Mouse (Mus musculus) T-helper 2 cell (primary cell): ENCODE results near the gene Ttc24.

Experiments used
- in situ Hi-C: fragments of 300-600 bp; cut with MboI, MseI; formaldehyde crosslinking; loops from one replicate; pipeline ENCODE4 v1.15.1; 2025; ENCODE audit warnings: high pct_unique_total_duplicates

The Ttc24 gene

GRCm38 (mm10) chr3:88078204-88078603 lies at the start of gene Ttc24:
Ttc24 (minus strand) TSS chr3:88078304.
- in situ Hi-C loops, result no loop called here

DNA sequence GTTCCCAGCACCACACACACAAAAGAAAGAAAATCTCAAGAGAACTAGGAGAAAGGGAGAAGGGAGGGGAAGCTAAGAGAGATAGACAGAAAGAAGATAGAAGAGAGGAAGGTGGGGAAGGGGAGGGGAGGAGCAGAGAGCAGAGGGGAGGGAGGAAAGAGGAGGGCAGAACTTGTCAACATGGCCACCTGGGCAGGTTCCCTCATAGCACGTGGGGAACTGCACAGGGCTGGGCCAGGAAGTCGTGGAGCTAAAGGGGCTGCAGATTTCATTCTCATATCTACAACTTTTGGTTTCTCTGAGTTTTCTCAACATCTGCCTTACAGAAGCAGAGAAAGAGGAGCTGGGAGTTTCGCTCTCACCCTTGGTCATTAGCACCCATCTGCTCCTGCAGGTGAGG lies 49.5 kb upstream of the Ttc24 start:
- in situ Hi-C loops, result no loop called here

DNA sequence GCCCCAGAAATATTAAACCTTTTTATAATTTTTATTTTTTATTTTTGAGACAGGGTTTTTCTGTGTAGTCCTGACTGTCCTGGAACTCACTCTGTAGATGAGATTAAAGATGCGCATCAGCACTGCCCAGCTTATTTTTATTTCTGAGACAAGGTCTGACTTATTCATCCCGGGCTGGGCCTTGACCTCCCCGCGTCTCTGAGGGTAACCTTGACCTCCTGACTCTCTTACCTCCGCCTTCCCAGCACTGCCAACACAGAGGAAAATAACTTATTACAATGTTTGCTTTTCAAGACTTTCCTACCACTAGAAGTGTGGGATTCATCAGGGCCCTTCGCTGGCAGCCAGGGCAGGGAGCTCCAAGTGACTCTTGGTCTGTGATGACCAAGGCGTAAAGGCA lies 48.1 kb upstream of the Ttc24 start:
- in situ Hi-C loops, result no loop called here

- in situ Hi-C loops, result no loop called here
These were observed 47.1 kb upstream of the Ttc24 start for GRCm38 (mm10) chr3:88125195-88125594.

DNA sequence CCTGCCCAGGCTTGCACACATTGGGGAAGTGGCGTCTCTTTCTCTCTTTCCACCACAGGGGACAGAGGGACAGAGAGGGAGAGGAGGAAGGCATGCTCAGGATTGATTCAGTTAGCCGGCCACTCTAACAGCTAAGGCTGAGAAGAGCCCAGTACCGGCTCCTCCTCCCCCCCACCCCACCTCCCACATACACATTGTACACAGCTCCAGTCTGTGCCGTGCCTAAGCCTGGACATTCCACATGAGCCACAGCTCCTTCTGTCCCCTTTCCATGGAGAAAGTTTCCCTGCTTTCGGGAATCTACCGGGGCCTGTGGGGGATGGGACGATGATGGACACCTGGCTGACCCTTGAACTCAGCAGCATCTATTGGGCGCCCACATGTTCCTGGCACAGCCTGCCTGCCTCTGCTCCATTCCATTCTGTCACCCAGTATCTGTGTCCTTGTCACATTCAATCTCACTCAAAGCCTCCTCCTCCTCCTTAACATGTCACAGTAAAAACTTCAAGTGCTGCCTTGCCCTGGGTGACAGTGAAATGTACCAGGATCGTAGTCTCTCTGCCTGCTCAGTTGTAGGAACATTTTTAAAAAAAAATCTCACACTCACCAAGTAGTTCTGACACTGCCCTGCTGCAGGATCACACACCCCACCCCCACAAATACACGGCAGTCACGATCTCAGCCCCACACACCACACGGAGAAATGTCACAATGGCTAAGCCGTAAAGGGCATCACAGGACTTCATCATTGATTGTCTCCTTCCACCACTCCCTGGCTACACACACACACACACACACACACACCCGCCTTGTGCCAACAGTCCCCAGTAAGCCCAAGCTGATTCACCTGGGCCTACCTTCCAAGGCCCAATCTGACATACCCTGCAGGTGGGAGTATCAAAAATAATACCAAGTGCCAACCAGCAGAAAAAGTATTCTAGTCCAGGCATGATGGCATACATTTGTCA lies 43.3 kb upstream of the Ttc24 start:
- in situ Hi-C loops, result no loop called here

- in situ Hi-C loops, result no loop called here
These were observed 42.1 kb upstream of the Ttc24 start for GRCm38 (mm10) chr3:88120117-88120651.

- in situ Hi-C loops, result no loop called here
These were observed 36.3 kb upstream of the Ttc24 start for GRCm38 (mm10) chr3:88114396-88114795.

DNA sequence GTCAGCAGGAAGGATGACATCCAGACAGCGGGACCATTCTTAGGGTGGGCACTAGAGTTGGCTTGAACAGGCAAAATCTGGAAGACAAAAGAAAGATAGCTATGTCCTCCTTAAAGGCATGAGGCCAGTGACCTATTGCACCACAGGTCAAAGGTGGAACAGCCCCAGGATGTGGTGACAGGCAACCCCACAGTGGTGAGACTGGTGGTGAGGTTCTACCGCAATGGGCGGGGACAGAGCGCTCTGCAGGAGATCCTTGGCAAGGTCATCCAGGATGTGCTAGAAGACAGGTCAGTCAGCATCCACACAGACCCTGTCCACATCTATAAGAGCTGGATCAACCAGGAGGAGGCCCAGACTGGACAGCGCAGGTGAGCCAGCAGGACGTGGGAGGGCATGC lies 31.0 kb upstream of the Ttc24 start:
- in situ Hi-C loops, result no loop called here

- in situ Hi-C loops, result no loop called here
These were observed 28.0 kb upstream of the Ttc24 start for GRCm38 (mm10) chr3:88106126-88106525.

DNA sequence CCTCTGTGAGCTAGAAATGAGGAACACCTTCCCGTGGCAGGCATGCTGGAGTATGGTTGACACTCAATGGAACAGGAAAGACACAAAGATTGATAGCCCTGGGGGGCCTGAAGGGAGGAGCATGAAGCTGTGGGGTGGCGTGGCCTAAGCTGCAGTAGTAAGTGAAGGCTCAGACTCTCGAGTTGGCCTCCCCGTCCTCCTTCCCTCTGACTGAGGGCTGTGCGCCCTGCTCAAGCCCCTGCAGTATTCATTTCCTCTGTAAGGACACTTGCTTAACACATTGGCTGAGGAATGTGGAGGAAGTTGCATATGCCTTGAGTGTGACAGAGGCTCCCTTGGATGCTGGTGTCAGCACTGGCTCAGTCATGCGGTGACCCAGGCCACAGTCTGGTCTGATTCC lies 24.5 kb upstream of the Ttc24 start:
- in situ Hi-C loops, result no loop called here

- in situ Hi-C loops, result no loop called here
These were observed 24.1 kb upstream of the Ttc24 start for GRCm38 (mm10) chr3:88102196-88102595.

DNA sequence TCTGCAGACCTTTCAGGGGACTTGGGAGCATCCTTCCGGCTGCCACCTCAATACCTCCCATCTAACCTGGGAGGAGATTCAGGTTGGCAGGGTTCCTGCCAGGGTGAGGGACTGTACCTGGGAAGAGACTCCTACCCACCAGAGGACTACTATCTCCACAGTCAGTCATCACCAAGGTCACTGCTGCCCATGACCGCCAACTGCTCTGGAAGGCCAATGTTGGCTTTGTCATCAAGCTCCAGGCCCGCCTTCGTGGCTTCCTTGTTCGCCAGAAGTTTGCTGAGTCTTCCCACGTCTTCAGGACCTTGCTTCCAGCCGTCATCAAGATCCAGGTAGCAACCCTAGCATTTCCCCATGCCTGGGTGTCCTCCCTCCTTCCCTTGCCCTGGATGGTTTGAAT lies 23.6 kb upstream of the Ttc24 start:
- in situ Hi-C loops, result no loop called here

DNA sequence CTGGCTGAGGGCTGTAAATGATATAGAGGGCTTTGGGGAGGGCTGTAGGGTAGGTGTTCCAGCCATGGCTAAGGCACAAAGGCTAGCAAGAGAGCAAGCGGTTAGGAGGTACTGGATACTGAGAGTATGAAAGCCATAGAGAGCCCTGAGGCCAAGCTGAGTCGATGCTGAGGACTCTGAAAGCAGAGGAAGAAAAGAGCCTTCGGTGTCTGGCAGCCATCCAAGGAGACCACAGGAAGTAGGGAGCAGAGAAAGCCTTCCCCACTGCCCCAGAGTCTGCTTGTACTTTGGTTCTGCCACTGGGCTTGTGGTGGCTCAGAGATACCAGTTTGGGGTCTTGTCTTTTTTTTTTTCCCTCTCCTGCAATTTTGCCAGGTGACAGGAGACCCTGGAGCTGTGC lies 22.1 kb upstream of the Ttc24 start:
- in situ Hi-C loops, result no loop called here

GRCm38 (mm10) chr3:88097666-88098065 lies 19.6 kb upstream of the Ttc24 start:
- in situ Hi-C loops, result no loop called here

- in situ Hi-C loops, result no loop called here
These were observed 16.0 kb upstream of the Ttc24 start for GRCm38 (mm10) chr3:88094126-88094525.

DNA sequence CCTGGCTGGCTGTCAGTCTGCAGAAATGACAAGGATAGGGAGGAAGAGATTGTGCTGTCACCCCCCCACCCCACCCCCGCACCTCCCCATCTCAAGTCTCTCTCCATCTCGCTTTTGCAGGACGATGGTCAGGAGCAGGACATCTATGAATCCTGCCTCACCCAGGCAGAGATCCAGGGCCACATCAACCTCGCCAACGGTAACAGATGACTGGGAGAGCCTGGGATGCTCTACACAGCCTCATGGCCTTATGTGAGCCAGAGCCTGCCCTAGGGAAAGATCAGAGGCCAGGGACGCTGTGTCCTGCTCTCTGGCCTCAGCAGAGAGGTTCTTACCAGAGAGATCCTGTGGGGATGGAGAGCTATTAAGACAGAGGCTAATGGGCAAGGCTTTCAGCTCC lies 12.5 kb upstream of the Ttc24 start:
- in situ Hi-C loops, result no loop called here

DNA sequence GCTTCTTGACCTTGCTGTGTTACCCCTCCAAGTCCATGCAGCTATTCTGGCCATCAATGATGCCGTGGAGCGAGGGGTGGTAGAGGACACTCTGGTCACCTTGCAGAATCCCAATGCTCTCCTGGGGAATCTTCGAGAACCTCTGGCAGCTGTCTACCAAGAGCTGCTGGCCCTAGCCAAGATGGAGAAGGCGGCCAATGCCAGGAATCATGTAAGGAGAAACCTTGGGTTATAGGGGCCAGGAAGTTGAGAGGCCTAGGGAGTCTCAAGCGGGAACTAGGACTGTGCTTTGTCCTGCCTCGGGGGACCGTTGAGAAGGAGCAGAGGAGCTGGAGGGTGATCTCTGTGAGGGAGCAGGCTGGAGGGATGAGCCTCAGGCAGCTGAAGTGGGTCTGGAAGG lies 12.0 kb upstream of the Ttc24 start:
- in situ Hi-C loops, result no loop called here

DNA sequence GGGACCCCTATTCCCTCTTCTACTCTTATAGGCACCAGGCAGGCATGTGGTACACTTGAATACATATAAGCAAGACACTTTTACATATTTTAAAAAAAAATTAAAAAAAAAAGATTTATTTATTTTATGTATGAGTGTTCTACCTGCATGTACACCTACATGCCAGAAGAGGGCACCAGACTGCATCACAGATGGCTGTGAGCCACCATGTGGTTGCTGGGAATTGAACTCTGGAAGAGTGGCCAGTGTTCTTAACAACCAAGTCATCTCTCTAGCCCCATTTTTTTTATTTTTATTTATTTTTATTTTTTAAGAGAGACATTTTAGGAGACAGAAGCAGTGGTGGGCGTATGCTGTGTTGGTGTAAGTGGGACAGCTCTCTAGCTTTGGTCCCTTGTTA lies 9.6 kb upstream of the Ttc24 start:
- in situ Hi-C loops, result loop anchor here (5.0 kb wide), 2 partner anchors 85 to 145 kb away; no protein-coding TSS in a partner anchor

- in situ Hi-C loops, result loop anchor here (5.0 kb wide), 2 partner anchors 87 to 147 kb away; no protein-coding TSS in a partner anchor
These were observed 7.4 kb upstream of the Ttc24 start for GRCm38 (mm10) chr3:88085459-88085858.

- in situ Hi-C loops, result no loop called here
These were observed 5.9 kb upstream of the Ttc24 start for GRCm38 (mm10) chr3:88084001-88084400.

GRCm38 (mm10) chr3:88082663-88083062 lies 4.6 kb upstream of the Ttc24 start:
- in situ Hi-C loops, result no loop called here

- in situ Hi-C loops, result no loop called here
These were observed 4.1 kb upstream of the Ttc24 start for GRCm38 (mm10) chr3:88082224-88082618.
